Mouse (Mus musculus): ENCODE results near the gene Ndufv1.
A peak's percentile ranks its signal among the peaks of the same experiment; 100 is the strongest.
"Not testable (repeated sequence)": the region's sequence is repeated elsewhere in the genome, so short reads cannot be mapped to it uniquely, and the experiment has no call there.

Gene Ndufv1

DNA sequence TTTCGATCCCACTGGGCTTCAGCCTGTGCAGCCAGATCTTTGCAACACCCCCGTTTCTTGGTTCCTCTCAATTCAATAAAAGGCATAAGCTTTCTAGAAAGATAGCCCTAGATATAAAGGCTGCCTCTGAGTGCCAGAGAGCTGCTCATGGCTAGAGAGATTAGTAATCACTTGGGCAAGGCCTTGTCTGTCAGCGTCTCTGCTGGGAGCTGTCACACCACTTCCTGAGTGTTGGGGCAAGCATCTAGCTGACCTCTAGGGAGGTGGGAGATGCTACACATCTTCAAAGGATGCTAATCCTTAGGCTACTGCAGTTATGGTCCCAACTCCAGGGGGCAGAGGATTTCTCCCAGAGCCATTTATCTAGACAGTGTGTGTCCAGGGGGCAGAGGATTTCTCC lies 45.3 kb downstream of the Ndufv1 start:
- no peak for DNase-seq

DNA sequence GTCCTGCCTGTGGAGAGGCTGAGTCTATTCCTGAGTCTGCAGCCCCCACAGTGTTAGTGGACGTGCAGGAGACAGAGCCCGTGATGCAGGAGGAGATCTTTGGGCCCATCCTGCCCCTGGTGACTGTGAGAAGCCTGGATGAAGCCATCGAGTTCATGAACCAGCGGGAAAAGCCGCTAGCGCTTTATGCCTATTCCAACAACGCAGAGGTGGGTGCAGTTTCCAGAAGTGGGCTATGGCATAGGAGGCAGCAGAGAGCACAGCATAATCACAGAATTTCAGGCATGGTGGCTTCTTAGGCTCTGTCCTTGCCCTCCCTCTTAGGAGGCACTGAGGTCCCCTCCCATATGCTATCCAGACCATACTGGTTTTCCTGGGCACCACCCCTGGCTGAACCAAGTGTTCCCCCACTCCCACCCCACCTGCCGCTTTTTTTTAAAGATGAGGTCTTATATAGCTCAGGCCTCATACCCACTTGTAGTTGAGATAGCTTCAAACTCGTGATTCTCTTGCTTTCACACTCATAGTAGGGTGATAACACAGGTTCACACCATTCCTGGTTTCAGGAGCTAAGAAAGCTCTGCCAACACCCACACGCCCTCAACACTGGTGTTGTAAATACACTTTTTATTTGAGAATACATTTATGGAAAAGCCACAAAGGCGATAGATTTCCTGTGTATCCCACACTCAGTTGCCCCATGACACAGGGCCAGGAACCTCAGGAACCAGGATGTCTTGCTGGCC lies 46.1 kb downstream of the Ndufv1 start:
- DNase-seq: no peak

DNA sequence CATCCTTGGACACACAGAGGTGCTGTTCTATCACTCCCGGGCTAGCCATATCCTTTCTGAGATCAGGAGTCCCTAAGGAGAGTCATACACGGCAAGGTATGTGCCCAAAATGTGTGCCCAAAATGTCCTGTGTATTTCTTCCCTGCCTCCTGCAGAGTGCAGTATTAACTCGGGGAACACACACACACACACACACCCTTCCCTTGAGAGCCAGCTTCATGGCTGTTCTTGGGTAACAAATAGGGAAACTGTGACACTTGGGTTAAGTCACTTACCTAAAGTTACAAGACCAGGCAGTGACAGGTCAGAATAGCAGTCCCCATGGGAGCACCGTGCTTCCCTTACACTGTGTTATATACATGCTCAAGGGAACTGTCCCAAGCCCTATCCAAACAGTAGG lies 48.6 kb downstream of the Ndufv1 start:
- DNase-seq: no peak

DNA sequence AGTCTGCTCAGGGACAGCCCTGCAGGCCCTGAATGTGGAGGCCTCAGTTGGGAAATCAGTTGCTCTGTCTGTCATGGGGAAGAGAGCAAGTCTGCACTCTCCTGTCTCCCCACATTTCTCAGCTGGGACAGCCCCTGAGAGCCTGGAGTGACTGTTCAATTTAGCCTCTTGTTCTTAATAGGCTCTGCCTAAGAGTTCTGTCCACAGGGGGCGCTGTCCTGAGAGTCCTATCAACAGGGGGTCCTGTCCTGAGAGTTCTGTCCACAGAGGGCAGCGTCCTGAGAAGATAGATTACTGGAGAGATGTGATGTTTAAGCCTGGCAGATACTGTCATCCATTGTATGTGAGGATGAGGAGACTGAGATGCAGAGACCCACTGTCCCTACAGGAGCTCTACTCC lies 50.1 kb downstream of the Ndufv1 start:
- DNase-seq: peak in 1 of 2 experiments; percentile 53

DNA sequence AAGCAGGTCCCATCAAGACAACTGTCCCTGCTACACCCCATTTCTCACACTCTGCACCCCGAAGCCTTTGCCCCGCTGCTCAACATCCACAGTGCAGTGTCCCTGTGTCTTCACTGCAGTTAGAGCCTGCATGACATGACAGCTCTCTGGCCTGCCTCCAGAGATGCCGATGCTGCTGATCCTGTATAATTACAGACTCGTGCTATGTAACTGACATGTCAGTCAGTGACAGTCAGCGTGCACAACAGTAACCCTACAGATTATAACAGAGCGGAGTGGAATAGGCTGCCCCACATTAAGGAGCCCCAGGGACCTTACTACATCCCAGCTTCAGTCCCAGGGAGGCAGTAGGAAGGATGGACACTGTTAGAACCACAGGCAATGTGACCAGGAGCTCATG lies 50.8 kb downstream of the Ndufv1 start:
- not testable (repeated sequence) for DNase-seq

DNA sequence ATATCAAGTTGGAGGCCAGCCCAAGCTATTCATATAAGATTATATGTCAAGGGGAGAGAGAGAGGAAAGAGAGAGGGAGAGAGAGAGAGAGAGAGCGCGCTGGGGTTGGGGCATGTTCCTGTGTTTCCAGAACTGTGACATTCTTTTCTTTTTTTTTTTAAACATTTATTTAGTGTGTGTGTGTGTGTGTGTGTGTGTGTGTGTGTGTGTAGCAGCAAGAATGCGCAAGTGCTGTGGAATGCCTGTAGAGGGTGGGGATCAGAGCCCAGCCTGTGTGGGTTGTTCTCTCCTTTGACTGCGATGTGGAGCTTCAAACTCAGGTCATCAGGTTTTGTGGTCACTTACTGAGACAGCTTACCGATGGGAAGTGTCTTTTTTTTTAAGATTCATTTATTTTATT lies 52.4 kb downstream of the Ndufv1 start:
- no peak for DNase-seq

DNA sequence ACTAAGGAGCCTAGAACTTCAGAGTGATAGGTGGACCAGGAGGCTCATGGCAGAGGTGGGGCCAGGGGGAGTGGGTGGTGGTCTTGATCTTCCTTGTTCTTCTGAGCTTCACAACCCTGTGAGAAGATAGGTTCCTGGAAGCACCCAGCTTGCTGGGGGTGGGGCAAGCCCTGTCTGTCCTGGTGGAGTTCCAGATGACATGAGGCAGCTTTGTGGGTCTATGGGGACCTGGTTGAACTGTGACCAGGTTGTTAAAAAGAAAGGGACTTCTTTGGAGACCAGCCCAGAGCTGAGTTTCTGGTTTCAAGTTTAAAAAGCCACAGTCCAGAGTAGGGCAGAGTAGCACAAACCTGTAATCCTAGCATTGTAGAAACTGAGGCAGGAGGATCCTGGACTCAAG lies 53.6 kb downstream of the Ndufv1 start:
- peak; percentile 62 to 82 for DNase-seq

DNA sequence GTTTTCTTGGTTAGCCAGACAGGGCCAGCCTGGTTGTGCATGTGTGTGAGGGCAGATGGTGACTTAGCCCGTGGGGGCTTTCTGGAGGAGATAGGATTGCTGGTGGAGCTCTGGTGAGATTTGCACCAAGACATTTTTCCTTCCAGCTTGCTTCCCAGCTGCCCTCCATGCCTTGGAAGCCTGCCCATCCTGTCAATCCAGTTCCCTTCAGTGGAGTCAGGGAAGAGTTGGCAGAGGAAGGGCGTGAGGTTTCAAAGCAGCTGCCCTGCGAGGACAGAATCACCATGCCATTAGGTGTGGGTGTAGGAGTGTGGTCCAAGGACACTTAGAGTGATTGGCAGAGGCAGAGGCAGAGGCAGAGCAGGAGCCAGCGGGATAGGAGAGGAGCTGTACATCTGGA lies 54.1 kb downstream of the Ndufv1 start, which contains the start of gene Aldh3b3:
Gene Aldh3b3 (plus strand): TSS at position 176 of the 400 bp plus-strand sequence.
- DNase-seq: peak; percentile 50 to 73
